Mouse (Mus musculus) natural killer cell, adult 2 months (primary cell): ENCODE data around the gene Fkbp14.
A peak's percentile ranks its signal among the peaks of the same experiment; 100 is the strongest.

ENCODE experiments used
- DNase-seq, 2 experiments: peaks; one replicate each; pipeline ENCODE4 v3.0.0; 2022; ENCODE audit warnings: low spot score in 2 of 2

The Fkbp14 gene

DNA sequence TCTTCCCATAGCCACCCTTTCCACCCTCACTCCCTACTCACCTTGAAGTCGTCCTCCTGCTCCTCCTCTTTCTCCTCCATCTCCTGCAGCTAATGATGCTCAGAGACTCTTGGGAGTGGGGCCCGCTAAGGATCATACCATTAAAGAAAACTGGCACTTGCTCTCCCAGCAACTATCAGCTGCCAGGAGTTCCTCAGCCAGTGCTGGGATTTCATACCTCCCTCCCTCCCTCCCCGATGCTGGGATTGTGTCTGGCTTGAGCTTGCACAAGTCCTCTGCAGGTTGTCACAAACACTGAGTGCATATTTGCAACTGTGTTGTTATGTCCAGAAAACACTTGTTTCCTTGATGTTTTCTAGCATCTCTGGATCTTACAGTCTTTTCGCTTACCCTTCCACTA lies at the start of gene Fkbp14:
TSS of gene Fkbp14 (minus strand) at position 101 of the 400 bp plus-strand sequence.
- DNase-seq: no peak

DNA sequence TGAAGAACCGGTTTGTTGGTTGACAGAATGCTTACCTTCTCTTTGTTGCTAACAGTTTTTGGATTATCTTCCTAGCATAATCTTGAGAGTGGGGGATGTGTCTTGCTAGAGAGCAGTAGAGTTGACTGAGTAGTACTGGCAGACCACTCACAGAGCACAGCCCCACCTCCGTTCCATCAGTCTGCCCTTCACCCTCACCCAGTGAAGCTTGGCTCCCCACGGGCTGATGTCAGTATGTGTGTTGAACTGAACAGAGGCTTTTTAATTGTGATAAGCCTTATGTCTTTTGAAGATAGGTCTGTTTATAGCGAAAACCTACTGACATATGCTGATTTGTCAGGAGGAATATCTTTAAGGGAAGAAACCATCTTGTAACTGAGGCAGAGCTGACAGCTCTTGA lies 46.1 kb upstream of the Fkbp14 start:
- no peak for DNase-seq

DNA sequence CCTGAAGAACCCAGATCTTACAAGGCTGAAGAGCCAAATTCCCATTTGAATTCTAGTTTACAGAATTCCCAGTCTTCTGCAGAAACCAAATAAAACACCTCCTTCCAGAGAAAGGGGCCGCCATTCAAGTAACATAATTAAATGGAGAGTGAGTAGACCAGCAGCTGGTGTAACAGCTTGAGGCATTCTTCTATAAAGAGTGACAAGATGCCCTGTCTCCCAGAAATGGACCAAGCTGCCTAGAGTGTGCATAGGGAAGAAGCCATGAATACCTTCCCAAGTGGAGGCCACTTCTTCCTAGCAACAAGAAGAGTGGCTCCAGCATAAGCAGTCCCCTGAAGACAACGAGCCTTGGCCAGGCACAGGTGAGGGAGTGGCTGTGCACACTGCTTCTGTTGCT lies 44.8 kb upstream of the Fkbp14 start:
- no peak for DNase-seq

DNA sequence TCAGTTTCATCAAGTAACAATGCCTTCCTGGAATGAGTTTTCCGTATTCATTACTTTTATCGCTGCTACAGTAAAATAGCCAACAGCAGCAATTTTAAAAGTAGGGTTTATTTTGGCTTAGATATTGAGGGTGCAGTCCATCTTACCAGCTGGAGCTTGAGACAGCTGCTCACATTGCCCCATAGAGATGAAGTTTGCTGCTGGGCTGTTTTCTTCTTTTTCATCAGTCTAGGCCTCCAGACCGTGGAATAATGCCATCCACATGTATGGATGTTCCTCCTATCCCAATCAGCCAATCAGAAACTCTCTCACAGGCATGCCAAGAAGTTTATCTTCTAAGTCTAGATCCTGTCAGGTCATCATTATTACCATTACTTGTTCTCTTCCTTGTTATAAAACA lies 42.8 kb upstream of the Fkbp14 start:
- DNase-seq: no peak

DNA sequence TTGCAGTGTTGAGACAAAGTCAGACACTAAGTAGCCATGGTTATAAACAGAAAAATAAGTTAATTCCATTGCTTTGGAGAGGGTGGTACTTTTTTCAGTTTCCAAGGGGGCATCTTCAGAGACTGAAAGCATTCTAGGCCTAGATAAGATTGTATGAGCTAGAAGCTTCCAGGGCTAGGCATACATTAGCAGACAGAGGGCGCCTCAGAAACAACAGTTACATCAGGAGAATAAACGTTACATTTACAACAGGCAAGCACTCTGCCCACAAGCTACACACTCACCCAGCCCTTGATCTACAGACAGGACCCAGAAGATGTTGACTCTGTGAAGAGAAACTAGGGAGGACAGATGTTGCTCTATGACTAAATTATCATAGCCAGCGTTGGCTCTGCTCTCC lies 34.4 kb upstream of the Fkbp14 start:
- no peak for DNase-seq

DNA sequence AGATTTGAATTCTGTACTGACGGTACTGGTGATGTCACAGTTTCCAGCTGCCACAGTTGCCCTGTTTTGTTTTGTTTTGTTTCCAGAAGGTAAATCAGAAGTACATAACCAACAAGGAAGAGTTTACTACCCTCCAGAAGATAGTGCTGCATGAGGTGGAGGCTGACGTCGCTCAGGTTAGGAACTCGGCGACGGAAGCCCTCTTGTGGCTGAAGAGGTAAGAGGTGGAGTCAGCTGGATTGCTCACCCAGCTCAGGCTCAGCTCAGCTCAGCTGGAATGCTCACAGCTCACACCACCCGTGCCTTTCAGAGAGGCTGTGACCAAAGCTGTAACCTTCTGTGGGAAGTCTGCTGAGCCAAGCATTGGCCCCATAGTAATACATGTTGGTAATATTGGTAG lies 32.6 kb upstream of the Fkbp14 start:
- no peak for DNase-seq

DNA sequence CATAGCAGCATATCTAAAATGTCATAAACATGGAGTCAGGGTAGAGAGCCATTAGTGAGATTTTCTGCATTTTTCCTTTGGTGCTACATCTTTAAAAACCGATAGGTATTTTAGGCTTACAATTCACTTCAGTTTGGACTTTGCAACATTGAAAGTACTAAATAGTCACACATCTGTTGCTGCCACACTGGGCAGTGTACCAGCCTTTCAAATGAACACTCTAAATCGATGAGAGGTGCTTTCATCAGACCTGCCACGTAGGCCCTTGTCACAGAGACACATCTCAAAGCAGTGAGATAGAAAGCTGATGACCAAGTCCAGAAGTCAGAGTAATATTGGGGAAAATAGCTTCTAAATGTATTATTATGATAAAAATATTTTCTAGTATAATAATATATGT lies 31.3 kb upstream of the Fkbp14 start:
- no peak for DNase-seq

DNA sequence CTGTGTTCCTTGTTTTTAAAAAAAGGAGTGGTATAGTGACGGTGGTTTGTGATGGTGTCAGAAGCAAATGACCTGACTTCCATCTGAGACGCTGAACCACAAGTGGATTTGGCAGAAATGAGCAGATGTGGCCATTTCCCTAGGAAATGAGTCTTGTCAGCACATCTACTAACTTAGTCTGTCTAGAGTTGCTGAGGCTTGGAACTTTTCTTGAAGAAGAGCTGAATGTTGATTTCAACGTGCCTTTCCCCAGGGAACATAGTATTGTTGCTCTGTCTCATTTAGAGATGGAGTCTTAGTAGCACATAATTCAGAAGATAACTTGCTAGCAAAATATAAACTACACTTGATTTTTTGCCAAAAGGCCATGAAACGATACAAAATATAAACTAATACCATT lies 23.2 kb upstream of the Fkbp14 start:
- DNase-seq: no peak

DNA sequence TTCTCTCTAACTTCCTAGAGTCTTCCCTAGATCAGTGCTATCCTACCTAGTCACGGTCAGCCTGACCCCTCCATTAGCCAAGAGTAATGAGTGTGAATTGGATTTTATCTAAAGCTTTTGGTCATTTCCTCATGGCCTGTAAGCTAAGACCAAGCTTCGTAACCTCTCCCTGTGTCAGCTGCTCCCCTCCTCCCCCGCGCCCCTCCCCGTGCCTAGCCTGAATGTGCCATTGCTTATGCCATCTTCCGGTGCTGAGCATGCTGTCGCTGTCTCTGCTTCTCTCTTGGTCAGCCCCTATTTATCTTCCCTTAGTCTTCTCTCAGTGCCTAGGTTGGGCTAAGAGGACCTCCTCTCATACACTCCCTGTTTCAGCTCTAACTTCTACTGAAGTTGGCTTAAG lies 22.4 kb upstream of the Fkbp14 start:
- no peak for DNase-seq

DNA sequence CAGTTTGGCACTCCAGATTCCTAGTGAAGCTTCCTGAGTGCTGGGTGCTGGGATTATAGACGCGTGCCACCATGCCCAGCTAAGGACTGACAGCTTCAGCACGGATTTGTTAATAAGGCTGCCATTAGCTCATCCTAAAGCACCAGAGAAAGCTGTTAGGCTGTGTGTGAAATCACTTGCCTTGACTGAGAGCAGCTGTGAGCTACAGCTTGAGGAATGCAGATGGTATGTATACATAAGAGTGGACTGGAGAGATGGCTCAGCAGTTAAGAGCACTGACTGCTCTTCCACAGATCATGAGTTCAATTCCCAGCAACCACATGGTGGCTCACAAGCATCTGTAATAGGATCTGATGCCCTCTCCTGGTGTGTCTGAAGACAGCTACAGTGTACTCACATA lies 20.3 kb upstream of the Fkbp14 start:
- DNase-seq: no peak

DNA sequence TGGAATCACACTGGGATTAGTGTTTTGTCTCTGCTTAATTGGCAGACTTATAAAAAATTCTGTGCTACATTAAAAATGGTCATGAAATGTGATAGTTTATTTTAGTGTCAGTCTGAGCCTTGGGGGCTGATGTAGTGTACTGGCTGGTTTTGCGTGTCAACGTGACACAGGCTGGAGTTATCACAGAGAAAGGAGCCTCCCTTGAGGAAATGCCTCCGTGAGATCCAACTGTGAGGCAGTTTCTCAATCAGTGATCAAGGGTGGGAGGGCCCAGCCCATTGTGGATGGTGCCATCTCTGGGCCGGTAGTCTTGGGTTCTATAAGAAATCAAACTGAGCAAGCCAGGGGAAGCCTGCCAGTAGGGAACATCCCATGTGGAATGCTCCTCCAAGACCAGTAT lies 9.1 kb upstream of the Fkbp14 start:
- no peak for DNase-seq

DNA sequence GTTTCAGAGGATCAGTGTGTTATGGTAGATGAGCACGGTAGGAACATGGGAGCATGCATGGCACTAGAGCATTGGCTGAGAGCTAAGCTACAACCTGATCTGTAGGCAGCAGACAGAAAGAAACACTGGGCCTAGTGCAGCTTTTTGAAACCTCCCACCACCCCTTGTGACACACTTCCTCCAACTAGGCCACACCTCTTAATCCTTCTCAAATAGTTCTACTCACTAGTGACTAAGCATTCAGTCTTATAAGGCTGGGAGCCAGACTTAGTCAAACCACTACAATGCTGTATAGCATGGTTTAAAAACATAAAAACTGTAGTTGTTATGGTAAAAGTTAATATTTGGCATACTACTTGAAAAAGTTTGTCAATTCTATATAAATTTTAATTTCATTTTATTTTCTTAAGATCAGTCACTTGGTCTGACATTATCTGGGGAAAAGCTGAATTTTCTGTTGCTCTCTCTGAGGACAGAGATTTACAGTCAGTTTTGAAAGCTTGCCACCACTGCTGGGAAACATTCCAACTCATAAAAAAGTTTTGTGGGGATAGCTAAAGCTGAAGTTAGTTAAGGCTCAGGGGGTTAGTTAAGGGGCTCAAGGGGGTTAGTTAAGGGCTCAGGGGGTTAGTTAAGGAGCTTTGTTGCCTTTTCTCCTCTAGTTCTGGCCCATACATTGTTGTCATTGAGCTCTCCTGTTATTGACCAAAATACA lies 7.0 kb upstream of the Fkbp14 start:
- no peak for DNase-seq

DNA sequence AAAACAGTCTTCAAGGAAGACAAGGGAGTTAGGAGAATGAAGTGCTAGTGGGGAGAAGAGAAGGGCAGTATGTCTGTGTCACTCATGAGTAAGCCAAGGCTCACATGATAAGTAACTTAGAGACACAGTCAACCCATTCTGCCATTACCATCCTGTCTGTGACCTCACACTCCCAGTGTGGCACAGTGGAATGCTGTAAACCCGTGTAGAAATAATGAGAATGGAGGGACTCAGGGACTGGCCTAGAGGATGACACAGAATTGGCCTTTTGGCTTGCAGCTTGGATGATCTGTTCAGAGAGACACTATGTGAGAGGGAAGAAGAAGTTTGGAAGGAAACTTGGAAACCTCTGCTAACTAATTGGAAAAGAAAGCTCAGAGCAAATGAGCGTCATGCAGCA lies 5.8 kb upstream of the Fkbp14 start:
- no peak for DNase-seq

DNA sequence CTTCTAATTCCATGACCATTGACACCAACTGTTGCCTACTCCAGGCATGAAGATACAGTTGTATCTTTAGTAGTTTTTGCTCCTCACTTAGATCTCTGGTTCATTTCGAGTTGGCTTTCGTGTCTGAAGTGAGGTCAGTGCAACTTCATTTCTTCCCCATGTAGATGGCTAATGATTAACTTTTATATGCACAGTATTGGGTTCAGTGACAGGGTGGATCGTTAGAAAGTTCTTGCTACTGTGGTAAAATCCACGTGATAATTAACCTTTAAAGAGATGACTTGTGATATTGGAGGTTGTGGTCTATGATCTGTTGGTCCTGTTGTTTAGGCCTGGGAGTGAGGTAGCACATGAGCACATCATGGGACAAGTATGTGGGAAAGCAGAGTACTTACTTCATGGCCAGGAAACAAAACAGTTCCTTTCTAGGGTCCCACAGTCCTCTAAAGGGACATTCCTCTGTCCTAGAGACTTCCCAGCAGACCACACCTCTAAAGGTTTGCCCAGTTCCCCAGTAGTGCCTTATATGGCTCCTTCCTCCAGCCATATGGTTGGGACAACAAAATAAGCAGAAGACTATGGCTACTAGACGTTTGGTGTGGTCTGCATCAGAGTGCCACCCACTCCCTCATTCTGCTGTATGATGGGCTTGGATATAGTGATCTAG lies 3.7 kb upstream of the Fkbp14 start:
- no peak for DNase-seq

DNA sequence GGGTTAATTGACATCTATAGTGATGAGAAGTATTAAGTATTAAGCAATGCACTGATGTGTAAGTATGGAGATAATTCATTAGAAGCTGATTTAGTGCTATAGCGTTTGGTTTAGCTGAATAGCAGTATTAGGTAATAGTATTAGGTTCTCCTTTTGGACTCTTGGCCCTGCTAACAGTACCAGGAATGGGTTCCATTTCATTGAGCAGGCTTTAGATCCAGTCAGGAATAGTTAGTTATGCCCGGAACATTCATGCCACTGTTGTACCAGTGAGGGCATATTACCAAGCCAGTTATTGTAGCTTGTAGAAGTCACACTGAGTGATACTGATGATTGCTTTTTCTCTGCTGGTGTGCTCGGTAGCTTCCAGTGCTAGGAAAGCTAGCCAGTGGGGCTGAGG lies 603 bp upstream of the Fkbp14 start:
- DNase-seq: no peak

DNA sequence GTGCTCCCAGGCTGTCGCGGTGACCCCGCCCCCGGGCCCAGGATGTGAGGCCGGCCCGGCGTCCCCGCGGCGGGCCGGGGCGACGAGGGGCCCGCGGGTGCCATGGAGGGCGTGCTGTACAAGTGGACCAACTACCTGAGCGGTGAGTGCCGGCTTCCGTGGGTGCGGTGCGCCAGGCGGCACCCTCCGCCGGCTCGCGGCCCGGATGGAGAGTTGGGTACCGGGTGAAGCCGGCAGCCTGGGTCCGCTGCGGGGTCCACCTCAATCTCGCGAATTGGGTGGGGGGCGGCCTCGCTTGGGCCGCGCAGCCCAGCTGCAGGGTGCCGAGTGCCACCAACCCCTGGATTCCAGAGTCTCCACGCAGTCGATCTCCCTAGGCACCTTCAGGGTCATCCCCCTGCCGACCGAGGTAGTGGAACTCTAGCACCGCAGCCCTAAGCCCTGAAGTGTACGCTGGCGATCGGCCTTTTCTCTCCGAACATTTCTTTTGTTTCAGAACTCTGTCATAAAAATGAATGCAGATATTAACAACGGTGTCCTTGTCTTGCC lies 1.7 kb downstream of the Fkbp14 start:
- DNase-seq: no peak

DNA sequence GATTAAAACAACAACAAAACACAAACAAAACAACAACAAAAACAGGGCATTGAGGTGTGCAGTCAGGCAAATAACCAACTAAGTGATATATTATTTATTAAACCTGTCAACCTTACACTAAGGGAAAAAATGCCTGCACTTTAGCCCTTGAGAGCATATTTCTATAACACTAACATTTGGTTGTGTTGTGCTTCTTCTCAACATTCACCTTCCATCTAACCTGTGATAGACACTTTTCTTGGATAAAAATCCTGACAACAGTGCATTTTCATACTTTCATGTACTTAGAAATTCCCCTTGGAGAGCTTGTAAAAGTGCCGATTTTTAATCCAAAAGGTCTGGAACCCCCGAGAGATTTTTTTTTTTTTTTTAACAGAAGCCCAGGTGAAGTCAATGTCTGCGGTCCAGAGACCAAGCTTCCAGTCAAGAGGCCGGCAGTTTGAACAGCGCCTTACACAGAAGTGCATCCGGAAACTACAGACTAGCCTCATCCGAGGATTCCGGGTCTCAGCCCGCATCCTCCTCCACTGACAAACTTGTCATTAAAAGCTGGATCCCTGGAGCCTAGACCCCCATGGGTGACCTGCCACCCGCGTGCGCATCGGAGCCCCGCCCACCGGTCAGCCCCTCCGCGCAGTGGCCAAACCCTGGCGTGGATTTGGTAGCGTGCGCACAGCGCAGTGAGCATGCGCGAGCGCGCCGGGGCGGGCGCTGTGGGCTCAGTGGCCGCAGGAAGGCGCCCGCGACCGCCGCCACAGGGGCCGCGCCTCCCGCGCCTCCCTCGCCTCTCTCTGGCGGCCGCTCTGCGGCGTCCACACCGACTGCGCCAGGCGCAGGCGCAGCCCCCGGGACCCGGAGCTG lies 2.4 kb downstream of the Fkbp14 start, which contains the start of gene Plekha8:
TSS of gene Plekha8 (plus strand) at position 643 of the 861 bp plus-strand sequence.
- DNase-seq: peak; percentile 81 to 85

DNA sequence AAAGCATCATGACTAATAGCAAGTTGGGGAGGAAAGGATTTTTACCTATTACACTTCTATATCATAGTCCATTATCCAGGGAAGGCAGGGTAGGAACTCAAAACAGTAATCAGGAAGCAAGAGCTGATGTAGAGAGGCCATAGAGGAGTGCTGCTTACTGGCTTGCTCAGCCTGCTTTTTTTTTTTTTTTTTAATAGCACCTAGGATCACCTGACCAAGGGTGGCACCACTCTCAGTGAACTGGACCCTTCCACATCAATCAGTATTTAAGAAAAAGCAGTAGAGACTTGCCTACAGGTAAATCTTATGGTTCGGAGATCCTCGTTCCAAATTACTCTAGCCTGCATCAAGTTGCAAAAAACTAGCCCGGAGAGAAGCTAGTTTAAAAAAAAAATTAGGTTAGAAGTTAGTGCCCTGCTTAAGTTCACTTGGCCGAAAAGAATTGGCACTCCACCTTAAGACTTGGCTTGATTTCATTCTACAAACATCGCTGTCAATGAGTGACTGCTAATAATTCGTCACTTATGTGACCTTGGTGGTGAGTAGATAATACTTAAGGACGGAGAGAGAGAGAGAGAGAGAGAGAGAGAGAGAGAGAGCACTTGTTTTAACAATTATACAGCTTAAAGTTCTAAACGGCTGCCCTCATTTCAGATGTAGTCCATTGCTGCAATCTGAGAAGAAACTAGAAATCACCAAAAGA lies 3.2 kb downstream of the Fkbp14 start:
- DNase-seq: no peak

DNA sequence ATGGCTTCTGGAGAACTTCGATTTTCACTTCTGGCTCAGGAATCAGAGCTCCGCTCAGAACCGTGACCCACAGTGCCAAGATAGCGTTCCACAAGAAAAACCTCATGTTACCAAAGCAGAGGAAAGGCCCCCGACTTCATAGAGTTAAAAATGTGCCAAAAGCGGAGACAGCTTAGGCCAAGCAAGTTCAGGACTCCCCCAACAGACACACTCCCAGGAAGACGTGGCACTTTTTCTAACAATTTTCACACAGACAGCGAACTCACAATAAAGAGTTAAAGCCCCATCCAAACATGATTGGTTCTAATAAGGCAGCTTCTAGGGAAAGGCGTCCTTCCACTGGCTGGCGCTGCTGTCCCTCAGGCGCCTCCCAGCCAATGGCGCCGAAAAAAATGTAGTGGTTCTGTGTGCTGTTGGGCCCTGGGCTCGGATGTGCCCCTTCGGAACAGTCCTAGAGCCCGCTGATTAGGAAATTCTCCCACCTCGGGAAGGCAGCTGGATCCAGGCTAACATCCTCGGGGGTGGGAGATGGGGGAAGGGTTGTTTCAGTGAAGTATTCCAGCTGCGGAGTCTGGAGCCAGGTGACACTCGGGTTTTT lies 4.1 kb downstream of the Fkbp14 start:
- peak; percentile 77 to 81 for DNase-seq

DNA sequence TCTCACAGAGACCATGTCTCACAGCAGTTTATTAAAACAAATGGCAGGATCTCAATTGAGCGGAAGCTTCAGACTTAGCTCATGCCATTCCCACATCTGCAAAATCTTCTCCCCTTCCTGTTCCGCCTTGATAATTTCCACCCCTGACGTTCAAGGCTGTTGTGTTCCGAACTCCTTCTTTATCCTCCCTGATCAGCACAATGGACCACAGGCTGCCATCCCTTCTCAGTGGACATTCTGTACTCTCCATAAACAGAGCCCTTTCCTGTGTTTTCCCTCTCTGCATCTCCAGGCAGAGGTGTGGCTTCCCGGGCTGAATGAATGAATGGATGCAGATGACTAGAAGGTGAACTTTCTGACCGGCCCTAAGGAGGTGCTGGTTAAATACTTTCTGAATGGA lies 5.3 kb downstream of the Fkbp14 start:
- no peak for DNase-seq

DNA sequence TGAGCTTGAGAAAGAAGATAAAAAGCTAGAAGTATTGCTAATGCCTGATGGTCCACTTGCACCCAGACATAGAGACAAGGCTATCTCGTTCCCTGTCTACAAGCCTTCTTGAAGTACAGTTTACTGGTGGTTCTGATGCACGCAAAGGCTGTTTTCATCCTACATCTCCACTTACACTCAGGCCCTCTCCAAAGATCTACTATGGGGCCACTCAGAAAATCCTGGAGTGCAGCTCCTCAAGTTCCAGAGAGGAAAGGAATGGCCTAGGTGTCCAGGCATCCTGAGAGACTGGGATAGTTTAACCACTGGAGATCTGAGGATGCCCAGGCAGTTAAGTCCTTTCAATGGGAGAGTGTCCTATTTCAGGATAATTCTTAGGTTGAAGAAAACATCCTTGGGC lies 6.4 kb downstream of the Fkbp14 start:
- DNase-seq: no peak
